Mouse (Mus musculus) liver, embryonic 15.5 days (tissue): ENCODE results near the gene Zyg11b. TPM values are rescaled to one million over a fixed set of nuclear protein-coding genes. Genes with fewer than 3 reads are reported as not detected.
A peak's percentile ranks its signal among the peaks of the same experiment; 100 is the strongest.

Experiments used
- ATAC-seq: fragments of 200-750 bp; cut with Nextera tagmentation; 2 replicates; pipeline ENCODE4 v1.8.0; 2017; ENCODE audit warnings: moderate number of reproducible peaks, mild to moderate bottlenecking, moderate library complexity; ENCODE audit not compliant: insufficient read depth
- H3K27ac ChIP-seq: fragments of 300-500 bp; sonication (generic); replicated peaks from 2 replicates; pipeline ENCODE4 v1.5.1; 2015; ENCODE audit warnings: mild to moderate bottlenecking, inconsistent platforms
- H3K27me3 ChIP-seq: fragments of 300-500 bp; sonication (generic); 2 replicates; pipeline ENCODE4 v1.6.1; 2015; ENCODE audit warnings: mild to moderate bottlenecking, inconsistent platforms
- H3K36me3 ChIP-seq: fragments of 300-500 bp; sonication (generic); replicated peaks from 2 replicates; pipeline ENCODE4 v1.6.1; 2015; ENCODE audit warnings: moderate library complexity, mild to moderate bottlenecking, inconsistent platforms
- H3K4me1 ChIP-seq: fragments of 300-500 bp; sonication (generic); replicated peaks from 2 replicates; pipeline ENCODE4 v1.6.1; 2015; ENCODE audit warnings: inconsistent platforms
- H3K4me2 ChIP-seq: fragments of 300-500 bp; sonication (generic); 2 replicates; pipeline ENCODE4 v1.6.1; 2015; ENCODE audit warnings: moderate library complexity, mild to moderate bottlenecking, inconsistent platforms
- H3K4me3 ChIP-seq: fragments of 300-500 bp; sonication (generic); replicated peaks from 2 replicates; pipeline ENCODE4 v1.5.1; 2015; ENCODE audit warnings: mild to moderate bottlenecking, inconsistent platforms
- H3K9ac ChIP-seq: fragments of 300-500 bp; sonication (generic); 2 replicates; pipeline ENCODE4 v1.6.1; 2015; ENCODE audit warnings: moderate library complexity, mild to moderate bottlenecking, inconsistent platforms
- H3K9me3 ChIP-seq: fragments of 300-500 bp; sonication (generic); replicated peaks from 2 replicates; pipeline ENCODE4 v1.6.1; 2016; ENCODE audit warnings: inconsistent platforms
- WGBS: fragments of 180-500 bp; shearing (Covaris S2); methylation state at CpG from one replicate; pipeline ENCODE4 v1.1.7; 2015; ENCODE audit warnings: mixed read lengths; ENCODE audit not compliant: insufficient replicate concordance; 5-methylcytosine and 5-hydroxymethylcytosine counted together
- polyA plus RNA-seq: library from polyadenylated mRNA; unstranded; fragments of >200 nt; fragmentation: Nextera tagmentation; extraction: Ambion mirVana; gene quantifications from 2 replicates; pipeline ENCODE4 v1.2.1, GENCODE M21; 2015

The Zyg11b gene
- polyA plus RNA-seq, 1 experiment from 2014 or later: 2.3 TPM

GRCm38 (mm10) chr4:108233654-108234053, 67.2 kb downstream of the Zyg11b start:
- no peak overlapping the region for H3K27ac ChIP-seq
- H3K9me3 ChIP-seq: no peaks in the 10 kb centered on the region
- no peaks in the 10 kb centered on the region; the same call in 1 of the 2 replicates for H3K4me1 ChIP-seq
- no peak overlapping the region for H3K4me3 ChIP-seq
- H3K27me3 ChIP-seq: no peaks in the 10 kb centered on the region
- WGBS: 59% methylated on average over 3 of the region's 3 CpGs
- H3K36me3 ChIP-seq: peaks cover 20% of the 10 kb centered on the region
- H3K9ac ChIP-seq: no peak overlapping the region
- 0 out of 2 replicates have a peak, but pooled peaks have one; percentile 40 for ATAC-seq
- H3K4me2 ChIP-seq: no peak overlapping the region

DNA sequence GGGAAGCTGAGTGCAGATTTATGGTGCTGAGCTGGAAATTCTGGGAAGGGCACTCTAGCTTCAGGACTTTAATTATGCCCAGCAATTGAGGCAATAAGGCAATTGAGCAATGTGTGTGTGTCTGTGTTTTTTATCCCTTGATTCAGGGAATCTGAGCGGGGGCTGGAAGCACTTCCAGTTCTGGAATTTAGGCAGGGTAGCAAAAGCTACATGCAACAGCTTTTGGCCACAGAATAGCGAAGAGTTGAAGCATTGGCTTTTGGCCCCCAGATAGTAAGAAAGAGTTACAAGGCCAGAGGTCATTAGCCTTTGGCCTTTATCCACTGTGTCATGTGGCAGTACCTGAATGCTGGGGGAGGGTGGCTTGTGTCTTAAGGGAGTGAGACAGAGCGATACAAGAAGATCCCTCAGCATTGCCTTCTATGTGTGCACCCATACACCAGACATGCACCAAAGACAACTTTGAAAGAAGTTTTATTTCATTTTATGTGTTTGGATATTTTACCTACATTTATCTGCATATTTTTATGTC, 75.5 kb downstream of the Zyg11b start:
- Histone ChIP-seq H3K27me3 (peaks cover 9% of the 10 kb centered on the region), H3K36me3 (no peaks in the 10 kb centered on the region), H3K9me3 (no peaks in the 10 kb centered on the region), H3K27ac (no peak overlapping the region), H3K4me1 (0 out of 2 replicates have a peak, but pooled peaks cover 2% of the 10 kb centered on the region), H3K4me3 (no peak overlapping the region), H3K9ac (no peak overlapping the region), H3K4me2 (no peak overlapping the region)
- ATAC-seq: peak; percentile 37; the same call in 1 of the 2 replicates
- WGBS: 62% methylated on average over 3 of the region's 3 CpGs

DNA sequence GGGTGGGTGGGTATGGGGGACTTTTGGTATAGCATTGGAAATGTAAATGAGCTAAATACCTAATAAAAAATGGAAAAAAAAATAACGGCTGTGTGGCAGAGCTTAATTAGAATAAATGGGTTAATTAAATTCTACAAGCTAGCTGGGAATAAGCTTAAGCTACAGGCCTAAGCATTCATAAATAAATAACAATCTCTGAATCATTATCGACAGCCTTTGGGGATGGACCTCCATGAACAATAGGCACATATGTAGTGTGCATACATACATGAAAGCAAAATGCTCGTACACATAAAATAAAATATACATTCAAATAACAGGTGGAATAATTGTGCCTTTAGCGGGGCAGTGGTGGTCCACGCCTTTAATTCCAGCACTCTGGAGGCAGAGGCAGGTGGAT, 78.4 kb downstream of the Zyg11b start:
- ATAC-seq: no peak
- no peak overlapping the region for H3K27ac ChIP-seq
- no peak overlapping the region for H3K4me2 ChIP-seq
- no peak overlapping the region for H3K9ac ChIP-seq
- peaks cover 36% of the 10 kb centered on the region for H3K27me3 ChIP-seq
- no peaks in the 10 kb centered on the region for H3K9me3 ChIP-seq
- 67% methylated on average over 5 of the region's 5 CpGs for WGBS
- H3K36me3 ChIP-seq: no peaks in the 10 kb centered on the region
- H3K4me1 ChIP-seq: peaks cover 6% of the 10 kb centered on the region; the same call in 1 of the 2 replicates
- H3K4me3 ChIP-seq: no peak overlapping the region

- Histone ChIP-seq H3K27me3 (peaks cover 64% of the 10 kb centered on the region), H3K4me3 (no peak overlapping the region), H3K27ac (no peak overlapping the region), H3K9ac (no peak overlapping the region), H3K9me3 (no peaks in the 10 kb centered on the region), H3K4me1 (peaks cover 8% of the 10 kb centered on the region; the same call in 1 of the 2 replicates), H3K36me3 (no peaks in the 10 kb centered on the region), H3K4me2 (no peak overlapping the region)
- WGBS: 21% methylated on average over 9 of the region's 9 CpGs
- no peak for ATAC-seq
These were observed 81.9 kb downstream of the Zyg11b start for GRCm38 (mm10) chr4:108219019-108219418.

DNA sequence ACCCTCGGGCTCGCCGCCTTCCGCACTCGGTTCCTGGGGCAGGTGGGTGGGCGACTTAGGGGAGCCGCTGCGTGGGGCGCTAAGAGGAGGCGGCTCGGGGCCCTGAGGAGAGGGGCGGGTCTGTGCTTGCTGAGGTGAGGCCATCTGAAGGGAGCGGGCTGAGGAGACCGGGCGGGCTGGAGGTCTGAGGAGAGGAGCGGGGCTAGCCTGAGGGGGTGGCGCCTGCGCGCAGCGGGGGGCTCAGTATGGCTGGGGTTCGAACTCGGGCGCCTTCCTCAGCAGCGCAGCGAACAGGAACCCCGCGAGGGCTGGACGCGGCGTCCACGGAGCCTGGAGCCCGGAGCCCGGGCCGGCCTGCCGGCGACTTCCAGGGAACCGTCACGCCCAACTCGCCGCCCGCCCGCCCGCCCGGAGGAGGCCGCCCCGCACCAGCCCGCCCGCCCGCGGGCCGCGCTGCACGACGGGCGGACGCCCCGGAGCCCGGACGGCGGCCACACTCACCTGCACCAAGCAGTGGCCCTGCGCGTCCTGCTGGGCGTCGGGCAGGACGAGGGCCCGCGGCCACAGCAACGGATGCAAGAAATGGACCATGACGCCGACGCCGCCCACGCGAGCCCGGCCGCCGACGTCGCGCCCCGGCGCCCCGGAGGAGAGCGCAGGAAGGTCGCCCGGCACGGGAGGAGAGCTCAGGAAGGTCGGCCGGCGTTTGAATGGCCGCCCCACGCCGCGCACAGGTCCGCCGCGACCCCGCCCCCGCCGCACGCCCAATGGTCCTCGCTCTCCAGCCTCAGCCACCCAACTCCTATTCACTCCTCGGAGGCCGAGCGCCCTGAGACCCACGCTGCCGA, 83.3 kb downstream of the Zyg11b start, which contains the start of gene Zyg11a:
Gene Zyg11a (minus strand): TSS at position 717 of the 848 bp plus-strand sequence.
- Histone ChIP-seq H3K36me3 (no peaks in the 10 kb centered on the region), H3K27ac (no peak within 1 kb of the TSS), H3K4me2 (peak within 1 kb of the TSS; percentile 63), H3K4me3 (peak within 1 kb of the TSS; percentile 52), H3K9me3 (no peaks in the 10 kb centered on the region), H3K9ac (no peak within 1 kb of the TSS; the same call in 1 of the 2 replicates), H3K27me3 (peaks cover 64% of the 10 kb centered on the region), H3K4me1 (peaks cover 8% of the 10 kb centered on the region; the same call in 1 of the 2 replicates)
- 3% methylated on average over 86 of the region's 107 CpGs for WGBS
- peak; percentile 52; the same call in 1 of the 2 replicates for ATAC-seq

- Histone ChIP-seq H3K36me3 (no peaks in the 10 kb centered on the region), H3K27ac (no peak overlapping the region), H3K27me3 (peaks cover 33% of the 10 kb centered on the region), H3K9ac (no peak overlapping the region), H3K4me2 (no peak overlapping the region), H3K4me3 (no peak overlapping the region), H3K9me3 (no peaks in the 10 kb centered on the region), H3K4me1 (peaks cover 8% of the 10 kb centered on the region; the same call in 1 of the 2 replicates)
- 71% methylated on average over 2 of the region's 2 CpGs for WGBS
- no peak for ATAC-seq
These were observed 87.9 kb downstream of the Zyg11b start for GRCm38 (mm10) chr4:108213023-108213422.

- Histone ChIP-seq H3K27ac (no peak overlapping the region), H3K27me3 (no peaks in the 10 kb centered on the region), H3K4me1 (no peaks in the 10 kb centered on the region), H3K9ac (no peak overlapping the region), H3K4me2 (no peak overlapping the region), H3K9me3 (no peaks in the 10 kb centered on the region), H3K36me3 (no peaks in the 10 kb centered on the region), H3K4me3 (no peak overlapping the region)
- ATAC-seq: no peak
- WGBS: 48% methylated on average over 6 of the region's 6 CpGs
These were observed 96.3 kb downstream of the Zyg11b start for GRCm38 (mm10) chr4:108204629-108205028.

DNA sequence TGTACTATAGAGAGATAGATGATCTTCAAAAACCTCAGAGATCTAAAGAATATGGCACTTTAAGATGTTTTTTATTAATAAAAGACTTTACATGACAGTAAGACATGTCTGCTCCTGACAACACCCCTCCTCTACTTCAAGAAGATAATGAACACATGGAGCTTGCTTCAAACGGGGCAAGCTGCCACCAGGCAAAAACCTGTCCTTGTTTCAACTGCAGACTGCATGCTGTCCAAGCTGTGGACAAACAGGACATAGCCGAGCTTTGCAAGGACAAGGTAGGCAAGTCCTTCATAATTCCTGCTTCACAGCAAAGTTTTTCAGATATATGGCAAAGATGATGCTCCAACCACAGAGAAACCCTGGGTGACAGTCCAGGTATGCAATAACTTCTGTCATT, 101.7 kb downstream of the Zyg11b start:
- Histone ChIP-seq H3K9me3 (no peaks in the 10 kb centered on the region), H3K27me3 (no peaks in the 10 kb centered on the region), H3K27ac (no peak overlapping the region), H3K4me3 (no peak overlapping the region), H3K4me1 (no peaks in the 10 kb centered on the region), H3K9ac (no peak overlapping the region), H3K36me3 (no peaks in the 10 kb centered on the region), H3K4me2 (no peak overlapping the region)
- no peak for ATAC-seq
- WGBS: 29% methylated on average over 2 of the region's 2 CpGs

GRCm38 (mm10) chr4:108196277-108196855, 104.5 kb downstream of the Zyg11b start:
- H3K4me1 ChIP-seq: no peaks in the 10 kb centered on the region
- H3K27me3 ChIP-seq: no peaks in the 10 kb centered on the region
- no peaks in the 10 kb centered on the region for H3K36me3 ChIP-seq
- no peaks in the 10 kb centered on the region for H3K9me3 ChIP-seq
- H3K4me2 ChIP-seq: no peak overlapping the region
- no peak overlapping the region for H3K9ac ChIP-seq
- WGBS: 70% methylated on average over 6 of the region's 6 CpGs
- no peak overlapping the region for H3K27ac ChIP-seq
- no peak overlapping the region for H3K4me3 ChIP-seq
- ATAC-seq: no peak

GRCm38 (mm10) chr4:108192821-108193323, 108.0 kb downstream of the Zyg11b start:
- H3K36me3 ChIP-seq: no peaks in the 10 kb centered on the region
- WGBS: 49% methylated on average over 2 of the region's 2 CpGs
- no peaks in the 10 kb centered on the region for H3K27me3 ChIP-seq
- no peak for ATAC-seq
- no peak overlapping the region for H3K4me3 ChIP-seq
- no peak overlapping the region for H3K9ac ChIP-seq
- H3K4me2 ChIP-seq: no peak overlapping the region
- no peak overlapping the region for H3K27ac ChIP-seq
- no peaks in the 10 kb centered on the region for H3K4me1 ChIP-seq
- no peaks in the 10 kb centered on the region for H3K9me3 ChIP-seq

DNA sequence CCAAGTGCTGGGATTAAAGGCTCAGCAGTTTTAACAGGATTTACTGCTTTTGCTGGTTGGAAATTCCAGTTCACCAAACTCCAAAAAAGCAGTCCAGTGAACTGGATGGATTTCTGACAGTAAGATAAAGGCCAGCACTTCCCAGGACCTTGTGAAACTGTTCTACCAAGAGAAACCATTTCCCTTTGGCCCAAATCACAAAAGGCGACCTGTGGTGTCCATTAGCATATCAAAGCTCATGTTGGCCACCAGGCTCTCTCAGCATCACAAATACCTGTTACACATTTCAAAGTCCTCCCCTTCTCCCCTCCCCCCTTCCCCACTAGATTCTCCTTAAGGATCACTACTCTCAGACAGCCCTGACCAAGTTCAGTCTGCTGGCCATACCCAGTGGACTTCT, 118.6 kb downstream of the Zyg11b start:
- no peak for ATAC-seq
- no peak overlapping the region for H3K27ac ChIP-seq
- no peaks in the 10 kb centered on the region for H3K9me3 ChIP-seq
- WGBS: 63% methylated on average over 1 of the region's 1 CpGs
- H3K9ac ChIP-seq: no peak overlapping the region
- no peaks in the 10 kb centered on the region for H3K27me3 ChIP-seq
- no peaks in the 10 kb centered on the region for H3K4me1 ChIP-seq
- H3K4me2 ChIP-seq: no peak overlapping the region
- H3K36me3 ChIP-seq: no peaks in the 10 kb centered on the region
- no peak overlapping the region for H3K4me3 ChIP-seq
